Mouse (Mus musculus) heart, embryonic 14.5 days (tissue): Measurements from ENCODE around the gene Rapgef1. TPM values are rescaled to one million over a fixed set of nuclear protein-coding genes. Genes with fewer than 3 reads are reported as not detected.

Source experiments
- ATAC-seq: fragments of 200-750 bp; cut with Nextera tagmentation; 2 replicates; pipeline ENCODE4 v1.8.0; 2017; ENCODE audit warnings: low read depth, moderate TSS enrichment; ENCODE audit not compliant: insufficient number of reproducible peaks, insufficient read depth, low FRiP score
- H3K27ac ChIP-seq, 2 experiments: fragments of 200-500 bp in 1 of 2; fragments of 300-500 bp in 1 of 2; sonication (generic) in 1 of 2; replicated peaks in 1 of 2; 2 replicates each; pipeline ENCODE4 v1.5.1; 2012 to 2014; ENCODE audit warnings: low read depth in 2 of 2, low read length in 2 of 2, control low read depth in 1 of 2, mild to moderate bottlenecking in 1 of 2, mixed read lengths in 1 of 2; ENCODE audit not compliant: control insufficient read depth in 1 of 2, insufficient read depth in 1 of 2
- H3K27me3 ChIP-seq: fragments of 300-500 bp; sonication (generic); 2 replicates; pipeline ENCODE4 v1.6.1; 2014; ENCODE audit warnings: mild to moderate bottlenecking, low read length, control low read depth; ENCODE audit not compliant: control insufficient read depth, insufficient read depth
- H3K36me3 ChIP-seq: fragments of 300-500 bp; sonication (generic); 2 replicates; pipeline ENCODE4 v1.6.1; 2014; ENCODE audit warnings: mild to moderate bottlenecking, control low read depth, low read length, mixed read lengths; ENCODE audit not compliant: control insufficient read depth, insufficient read depth
- H3K4me1 ChIP-seq, 2 experiments: fragments of 200-500 bp in 1 of 2; fragments of 300-500 bp in 1 of 2; sonication (generic) in 1 of 2; 2 replicates each; pipeline ENCODE4 v1.6.1; 2012 to 2014; ENCODE audit warnings: low read length in 2 of 2, control low read depth in 1 of 2, mixed read lengths in 1 of 2; ENCODE audit not compliant: control insufficient read depth in 2 of 2, insufficient read depth in 2 of 2
- H3K4me2 ChIP-seq: fragments of 300-500 bp; sonication (generic); 2 replicates; pipeline ENCODE4 v1.6.1; 2014; ENCODE audit warnings: mild to moderate bottlenecking, low read length
- H3K4me3 ChIP-seq, 2 experiments: fragments of 200-500 bp in 1 of 2; fragments of 300-500 bp in 1 of 2; sonication (generic) in 1 of 2; 2 replicates each; pipeline ENCODE4 v1.5.1; 2012 to 2014; ENCODE audit warnings: low read length in 2 of 2, mild to moderate bottlenecking in 2 of 2, control low read depth in 1 of 2, low read depth in 1 of 2, moderate library complexity in 1 of 2; ENCODE audit not compliant: control insufficient read depth in 1 of 2, insufficient read depth in 1 of 2
- H3K9ac ChIP-seq: fragments of 300-500 bp; sonication (generic); 2 replicates; pipeline ENCODE4 v1.6.1; 2014; ENCODE audit warnings: mild to moderate bottlenecking, low read length
- H3K9me3 ChIP-seq: fragments of 300-500 bp; sonication (generic); 2 replicates; pipeline ENCODE4 v1.6.1; 2016; ENCODE audit warnings: low read length, control low read depth; ENCODE audit not compliant: control insufficient read depth
- WGBS: fragments of 180-500 bp; shearing (Covaris S2); extraction: QIAGEN DNeasy Blood & Tissue Kit; methylation state at CpG from one replicate; pipeline ENCODE4 v1.1.7; 2014; 5-methylcytosine and 5-hydroxymethylcytosine counted together
- polyA plus RNA-seq: library from polyadenylated mRNA; unstranded; fragments of >200 nt; fragmentation: Nextera tagmentation; extraction: Ambion mirVana; gene quantifications from 2 replicates; pipeline ENCODE4 v1.2.1, GENCODE M21; 2014

Gene Rapgef1
- polyA plus RNA-seq, 1 experiment from 2014 or later: 12.6 TPM

GRCm38 (mm10) chr2:29683261-29683999 is 63.9 kb downstream of the Rapgef1 start:
- H3K9me3 ChIP-seq: no peaks in the 10 kb centered on the region
- H3K36me3 ChIP-seq: peaks cover 16% of the 10 kb centered on the region; the same call in 1 of the 2 replicates
- peaks cover 0 to 6% of the 10 kb centered on the region in 2 experiments; a peak in 1 of 4 replicates for H3K4me1 ChIP-seq
- no peak overlapping the region for H3K4me2 ChIP-seq
- 64% methylated on average over 7 of the region's 7 CpGs for WGBS
- no peaks in the 10 kb centered on the region for H3K27me3 ChIP-seq
- H3K27ac ChIP-seq: no peak overlapping the region
- H3K4me3 ChIP-seq: no peak overlapping the region
- H3K9ac ChIP-seq: no peak overlapping the region
- no peak for ATAC-seq

GRCm38 (mm10) chr2:29684498-29684897 is 65.0 kb downstream of the Rapgef1 start:
- Histone ChIP-seq H3K9me3 (no peaks in the 10 kb centered on the region), H3K4me3 (no peak overlapping the region), H3K4me1 (peaks cover 0 to 10% of the 10 kb centered on the region in 2 experiments; a peak in 1 of 4 replicates), H3K27me3 (no peaks in the 10 kb centered on the region), H3K36me3 (peaks cover 21% of the 10 kb centered on the region), H3K27ac (no peak overlapping the region), H3K9ac (no peak overlapping the region), H3K4me2 (no peak overlapping the region)
- 34% methylated on average over 2 of the region's 2 CpGs for WGBS
- ATAC-seq: no peak

- H3K4me3 ChIP-seq: no peak overlapping the region
- H3K27ac ChIP-seq: no peak overlapping the region
- no peaks in the 10 kb centered on the region for H3K9me3 ChIP-seq
- H3K36me3 ChIP-seq: peaks cover 58% of the 10 kb centered on the region
- no peak for ATAC-seq
- WGBS: 44% methylated on average over 7 of the region's 7 CpGs
- peaks cover 5 to 22% of the 10 kb centered on the region in 2 experiments for H3K4me1 ChIP-seq
- H3K9ac ChIP-seq: no peak overlapping the region
- H3K27me3 ChIP-seq: no peaks in the 10 kb centered on the region
- H3K4me2 ChIP-seq: no peak overlapping the region
These were observed 69.5 kb downstream of the Rapgef1 start for GRCm38 (mm10) chr2:29689014-29689413.

- H3K4me3 ChIP-seq: no peak overlapping the region
- H3K9ac ChIP-seq: no peak overlapping the region
- no peak for ATAC-seq
- H3K36me3 ChIP-seq: peaks cover 62% of the 10 kb centered on the region
- no peaks in the 10 kb centered on the region for H3K27me3 ChIP-seq
- H3K9me3 ChIP-seq: no peaks in the 10 kb centered on the region
- no peak overlapping the region for H3K4me2 ChIP-seq
- peaks cover 5 to 22% of the 10 kb centered on the region in 2 experiments for H3K4me1 ChIP-seq
- 26% methylated on average over 2 of the region's 2 CpGs for WGBS
- H3K27ac ChIP-seq: no peak overlapping the region
These were observed 70.0 kb downstream of the Rapgef1 start for GRCm38 (mm10) chr2:29689495-29689894.

GRCm38 (mm10) chr2:29691068-29691467 is 71.5 kb downstream of the Rapgef1 start:
- Histone ChIP-seq H3K9ac (no peak overlapping the region), H3K36me3 (peaks cover 68% of the 10 kb centered on the region), H3K27ac (0 out of 4 replicates have a peak overlapping the region, but pooled peaks of 1 of the 2 experiments have one; percentile 8), H3K4me2 (no peak overlapping the region), H3K27me3 (no peaks in the 10 kb centered on the region), H3K9me3 (no peaks in the 10 kb centered on the region), H3K4me3 (no peak overlapping the region), H3K4me1 (peaks cover 5 to 22% of the 10 kb centered on the region in 2 experiments)
- WGBS: 52% methylated on average over 5 of the region's 5 CpGs
- ATAC-seq: no peak

- WGBS: 51% methylated on average over 6 of the region's 6 CpGs
- Histone ChIP-seq H3K9ac (no peak overlapping the region), H3K27ac (0 out of 4 replicates have a peak overlapping the region, but pooled peaks of 1 of the 2 experiments have one; percentile 8), H3K4me1 (peaks cover 5 to 22% of the 10 kb centered on the region in 2 experiments), H3K9me3 (no peaks in the 10 kb centered on the region), H3K36me3 (peaks cover 69% of the 10 kb centered on the region), H3K4me3 (no peak overlapping the region), H3K4me2 (no peak overlapping the region), H3K27me3 (no peaks in the 10 kb centered on the region)
- ATAC-seq: no peak
These were observed 72.0 kb downstream of the Rapgef1 start for GRCm38 (mm10) chr2:29691507-29691906.

- 86% methylated on average over 2 of the region's 2 CpGs for WGBS
- H3K9ac ChIP-seq: no peak overlapping the region
These were observed 72.7 kb downstream of the Rapgef1 start for GRCm38 (mm10) chr2:29692192-29692591.

More at GRCm38 (mm10) chr2:29692192-29692591, 72.7 kb downstream of the Rapgef1 start:
- Histone ChIP-seq H3K27ac (no peak overlapping the region), H3K27me3 (no peaks in the 10 kb centered on the region), H3K4me1 (peaks cover 5 to 22% of the 10 kb centered on the region in 2 experiments), H3K36me3 (peaks cover 69% of the 10 kb centered on the region), H3K4me3 (no peak overlapping the region), H3K9me3 (no peaks in the 10 kb centered on the region), H3K4me2 (no peak overlapping the region)
- ATAC-seq: no peak
